Mouse (Mus musculus) B cell, adult 2 months (primary cell): ENCODE results near the gene Gkap1.
A peak's percentile ranks its signal among the peaks of the same experiment; 100 is the strongest.

Experiments
- DNase-seq, 2 experiments: peaks; one replicate each; pipeline ENCODE4 v3.0.0; 2022

Gkap1 gene

GRCm38 (mm10) chr13:58275599-58275998 lies at the start of gene Gkap1:
TSS of gene Gkap1 (minus strand) at chr13:58275699.
- no peak for DNase-seq

GRCm38 (mm10) chr13:58317768-58318167 lies 42.3 kb upstream of the Gkap1 start:
- DNase-seq, result no peak

- no peak for DNase-seq
These were observed 39.5 kb upstream of the Gkap1 start for GRCm38 (mm10) chr13:58314991-58315390.

GRCm38 (mm10) chr13:58313758-58314157 lies 38.3 kb upstream of the Gkap1 start:
- no peak for DNase-seq

GRCm38 (mm10) chr13:58311351-58311750 lies 35.9 kb upstream of the Gkap1 start:
- DNase-seq, result no peak

GRCm38 (mm10) chr13:58309499-58309898 lies 34.0 kb upstream of the Gkap1 start:
- DNase-seq, result no peak

- DNase-seq, result no peak
These were observed 32.0 kb upstream of the Gkap1 start for GRCm38 (mm10) chr13:58307453-58307852.

- no peak for DNase-seq
These were observed 29.7 kb upstream of the Gkap1 start for GRCm38 (mm10) chr13:58305230-58305629.

- no peak for DNase-seq
These were observed 27.1 kb upstream of the Gkap1 start for GRCm38 (mm10) chr13:58302421-58303145.

GRCm38 (mm10) chr13:58301961-58302360 lies 26.5 kb upstream of the Gkap1 start:
- no peak for DNase-seq

- peak; percentile 40 to 50 for DNase-seq
These were observed 23.3 kb upstream of the Gkap1 start for GRCm38 (mm10) chr13:58298756-58299155.

GRCm38 (mm10) chr13:58295582-58295981 lies 20.1 kb upstream of the Gkap1 start:
- DNase-seq, result no peak

GRCm38 (mm10) chr13:58292811-58293210 lies 17.3 kb upstream of the Gkap1 start:
- DNase-seq, result no peak

GRCm38 (mm10) chr13:58289308-58289707 lies 13.8 kb upstream of the Gkap1 start:
- no peak for DNase-seq

- peak; percentile 89 to 91 for DNase-seq
These were observed 12.3 kb upstream of the Gkap1 start for GRCm38 (mm10) chr13:58287822-58288221.

GRCm38 (mm10) chr13:58283466-58283865 lies 8.0 kb upstream of the Gkap1 start:
- DNase-seq, result no peak

GRCm38 (mm10) chr13:58281936-58282335 lies 6.4 kb upstream of the Gkap1 start:
- no peak for DNase-seq

- DNase-seq, result no peak
These were observed 5.0 kb upstream of the Gkap1 start for GRCm38 (mm10) chr13:58280528-58280927.

GRCm38 (mm10) chr13:58276256-58276655 lies 757 bp upstream of the Gkap1 start:
- peak in 1 of 2 experiments; percentile 3 for DNase-seq

GRCm38 (mm10) chr13:58275076-58275475 lies 423 bp downstream of the Gkap1 start:
- peak in 1 of 2 experiments; percentile 7 for DNase-seq

- DNase-seq, result peak; percentile 60
These were observed 1.1 kb downstream of the Gkap1 start for GRCm38 (mm10) chr13:58274259-58274991.

GRCm38 (mm10) chr13:58273411-58274258 lies 1.9 kb downstream of the Gkap1 start:
- peak; percentile 46 to 50 for DNase-seq

- DNase-seq, result no peak
These were observed 8.6 kb downstream of the Gkap1 start for GRCm38 (mm10) chr13:58266864-58267263.
